Mouse (Mus musculus): ENCODE results near the gene Ufsp1.
A peak's percentile ranks its signal among the peaks of the same experiment; 100 is the strongest.
"Not testable (repeated sequence)": the region's sequence is repeated elsewhere in the genome, so short reads cannot be mapped to it uniquely, and the experiment has no call there.

Gene Ufsp1

GRCm38 (mm10) chr5:137293839-137294743, at the start of gene Ufsp1:
Gene Ufsp1 (plus strand): TSS chr5:137294629.
- peak; percentile 94 to 96 for DNase-seq (ENCODE audit: low spot score in 2 of 2)

GRCm38 (mm10) chr5:137263897-137264720, 30.3 kb upstream of the Ufsp1 start:
- no peak for DNase-seq (ENCODE audit: low spot score in 2 of 2)

- DNase-seq (ENCODE audit: low spot score in 2 of 2) = no peak
Observed at GRCm38 (mm10) chr5:137264787-137265186, 29.6 kb upstream of the Ufsp1 start.

- DNase-seq (ENCODE audit: low spot score in 2 of 2) = peak; percentile 43 to 67
Observed at GRCm38 (mm10) chr5:137268131-137268910, 26.1 kb upstream of the Ufsp1 start.

- no peak for DNase-seq (ENCODE audit: low spot score in 2 of 2)
Observed at GRCm38 (mm10) chr5:137277360-137278342, 16.8 kb upstream of the Ufsp1 start.

GRCm38 (mm10) chr5:137284411-137284810, 10.0 kb upstream of the Ufsp1 start:
- not testable (repeated sequence) for DNase-seq (ENCODE audit: low spot score in 2 of 2)

GRCm38 (mm10) chr5:137285045-137285444, 9.4 kb upstream of the Ufsp1 start:
- no peak for DNase-seq (ENCODE audit: low spot score in 2 of 2)

- DNase-seq (ENCODE audit: low spot score in 2 of 2) = no peak
Observed at GRCm38 (mm10) chr5:137285986-137286385, 8.4 kb upstream of the Ufsp1 start.

GRCm38 (mm10) chr5:137286655-137287031, 7.8 kb upstream of the Ufsp1 start:
- DNase-seq (ENCODE audit: low spot score in 2 of 2) = peak; percentile 85 to 89

- DNase-seq (ENCODE audit: low spot score in 2 of 2) = no peak
Observed at GRCm38 (mm10) chr5:137287032-137287952, 7.1 kb upstream of the Ufsp1 start, which contains the start of gene Ache. Gene Ache (plus strand): TSS chr5:137287519.

- DNase-seq (ENCODE audit: low spot score in 2 of 2) = no peak
Observed at GRCm38 (mm10) chr5:137287953-137288743, 6.3 kb upstream of the Ufsp1 start.

- peak in 1 of 2 experiments; percentile 52 for DNase-seq (ENCODE audit: low spot score in 2 of 2)
Observed at GRCm38 (mm10) chr5:137288999-137289470, 5.4 kb upstream of the Ufsp1 start.

GRCm38 (mm10) chr5:137289591-137290365, 4.7 kb upstream of the Ufsp1 start:
- DNase-seq (ENCODE audit: low spot score in 2 of 2) = no peak

- peak in 1 of 2 experiments; percentile 44 for DNase-seq (ENCODE audit: low spot score in 2 of 2)
Observed at GRCm38 (mm10) chr5:137290677-137291076, 3.8 kb upstream of the Ufsp1 start.

GRCm38 (mm10) chr5:137291381-137291926, 3.0 kb upstream of the Ufsp1 start:
- DNase-seq (ENCODE audit: low spot score in 2 of 2) = no peak

GRCm38 (mm10) chr5:137293282-137293681, 1.1 kb upstream of the Ufsp1 start:
- DNase-seq (ENCODE audit: low spot score in 2 of 2) = peak; percentile 72 to 77

- DNase-seq (ENCODE audit: low spot score in 2 of 2) = no peak
Observed at GRCm38 (mm10) chr5:137294744-137295093, 290 bp downstream of the Ufsp1 start.

Data from heart, adult 9 months (tissue).